Mouse (Mus musculus) macrophage (primary cell): ENCODE results near the gene Acd. TPM values are rescaled to one million over a fixed set of nuclear protein-coding genes. Genes with fewer than 3 reads are reported as not detected.

Source experiments
- H3K27ac ChIP-seq: fragments of 350-480 bp; formaldehyde crosslinking; 2 replicates; pipeline ENCODE4 v1.9.0; 2021
- H3K36me3 ChIP-seq: fragments of 350-480 bp; formaldehyde crosslinking; 2 replicates; pipeline ENCODE4 v1.9.0; 2021; ENCODE audit errors: inconsistent target
- H3K4me3 ChIP-seq: fragments of 350-480 bp; formaldehyde crosslinking; 2 replicates; pipeline ENCODE4 v1.9.0; 2021; ENCODE audit errors: inconsistent target
- H3K79me2 ChIP-seq: fragments of 350-480 bp; formaldehyde crosslinking; 2 replicates; pipeline ENCODE4 v1.9.0; 2021; ENCODE audit errors: inconsistent target
- WGBS: methylation state at CpG from one replicate; pipeline ENCODE4 v1.1.7; 2026; ENCODE audit warnings: inconsistent platforms; ENCODE audit not compliant: missing documents; 5-methylcytosine and 5-hydroxymethylcytosine counted together
- polyA plus RNA-seq: library from polyadenylated mRNA; stranded (reverse); fragments of 250-400 nt; gene quantifications from 3 replicates; pipeline ENCODE4 v1.2.4, GENCODE M21; 2018; ENCODE audit warnings: inconsistent platforms

Gene Acd
- polyA plus RNA-seq, 1 experiment from 2014 or later, result 20.7 TPM

GRCm38 (mm10) chr8:105694051-105694799 lies 6.7 kb downstream of the Acd start:
- Histone ChIP-seq H3K36me3 (peaks cover 12% of the 10 kb centered on the region; the same call in 1 of the 2 replicates), H3K79me2 (no peaks in the 10 kb centered on the region), H3K4me3 (no peak overlapping the region), H3K27ac (no peak overlapping the region)
- WGBS, result 93% methylated on average over 38 of the region's 40 CpGs

GRCm38 (mm10) chr8:105693648-105694047 lies 7.3 kb downstream of the Acd start:
- Histone ChIP-seq H3K4me3 (no peak overlapping the region), H3K27ac (no peak overlapping the region), H3K36me3 (peaks cover 10% of the 10 kb centered on the region; the same call in 1 of the 2 replicates), H3K79me2 (no peaks in the 10 kb centered on the region)
- 87% methylated on average over 17 of the region's 30 CpGs for WGBS

- Histone ChIP-seq H3K4me3 (no peak overlapping the region), H3K36me3 (no peaks in the 10 kb centered on the region; the same call in 1 of the 2 replicates), H3K27ac (no peak overlapping the region), H3K79me2 (no peaks in the 10 kb centered on the region)
- WGBS, result 89% methylated on average over 11 of the region's 11 CpGs
Measured at GRCm38 (mm10) chr8:105692449-105693182, 8.3 kb downstream of the Acd start.

DNA sequence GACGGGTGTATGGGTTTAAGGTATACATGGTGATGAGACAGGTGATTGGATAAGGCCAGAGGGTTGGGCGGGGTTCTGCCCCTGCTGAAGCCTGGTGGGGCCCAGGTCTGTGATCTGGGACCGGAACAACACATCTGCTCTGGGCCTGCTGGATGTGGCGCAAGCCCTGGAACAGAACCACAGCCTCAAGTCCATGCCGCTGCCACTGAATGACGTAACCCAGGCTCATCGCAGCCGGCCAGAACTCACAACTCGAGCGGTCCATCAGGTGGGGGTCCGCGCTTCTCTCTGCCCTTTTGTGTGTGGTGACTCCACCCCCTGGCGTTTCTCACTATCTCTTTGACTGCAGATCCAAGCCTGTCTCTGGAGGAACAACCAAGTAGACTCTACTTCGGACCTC lies 9.9 kb downstream of the Acd start:
- Histone ChIP-seq H3K4me3 (no peak overlapping the region), H3K79me2 (no peaks in the 10 kb centered on the region), H3K27ac (no peak overlapping the region), H3K36me3 (no peaks in the 10 kb centered on the region)
- 78% methylated on average over 14 of the region's 14 CpGs for WGBS

DNA sequence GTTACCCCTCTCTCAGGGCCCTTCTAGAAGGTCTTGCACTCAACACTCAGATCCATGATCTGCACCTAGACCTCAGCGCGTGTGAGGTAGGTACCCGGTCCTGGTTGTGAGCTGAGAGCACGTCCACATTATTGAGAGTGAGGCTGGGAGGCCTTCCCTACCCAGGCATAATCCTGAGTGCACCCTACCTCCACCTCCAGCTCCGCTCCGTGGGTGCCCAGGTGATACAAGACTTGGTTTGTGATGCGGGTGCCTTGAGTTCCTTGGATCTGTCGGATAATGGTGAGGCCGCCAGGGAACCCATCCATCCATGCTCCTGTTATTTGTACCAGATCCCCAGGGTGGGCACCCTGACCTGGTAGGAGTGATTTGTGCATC lies 10.9 kb downstream of the Acd start:
- H3K4me3 ChIP-seq, result no peak overlapping the region
- no peaks in the 10 kb centered on the region for H3K79me2 ChIP-seq
- no peaks in the 10 kb centered on the region for H3K36me3 ChIP-seq
- no peak overlapping the region for H3K27ac ChIP-seq
- WGBS, result 95% methylated on average over 9 of the region's 9 CpGs

DNA sequence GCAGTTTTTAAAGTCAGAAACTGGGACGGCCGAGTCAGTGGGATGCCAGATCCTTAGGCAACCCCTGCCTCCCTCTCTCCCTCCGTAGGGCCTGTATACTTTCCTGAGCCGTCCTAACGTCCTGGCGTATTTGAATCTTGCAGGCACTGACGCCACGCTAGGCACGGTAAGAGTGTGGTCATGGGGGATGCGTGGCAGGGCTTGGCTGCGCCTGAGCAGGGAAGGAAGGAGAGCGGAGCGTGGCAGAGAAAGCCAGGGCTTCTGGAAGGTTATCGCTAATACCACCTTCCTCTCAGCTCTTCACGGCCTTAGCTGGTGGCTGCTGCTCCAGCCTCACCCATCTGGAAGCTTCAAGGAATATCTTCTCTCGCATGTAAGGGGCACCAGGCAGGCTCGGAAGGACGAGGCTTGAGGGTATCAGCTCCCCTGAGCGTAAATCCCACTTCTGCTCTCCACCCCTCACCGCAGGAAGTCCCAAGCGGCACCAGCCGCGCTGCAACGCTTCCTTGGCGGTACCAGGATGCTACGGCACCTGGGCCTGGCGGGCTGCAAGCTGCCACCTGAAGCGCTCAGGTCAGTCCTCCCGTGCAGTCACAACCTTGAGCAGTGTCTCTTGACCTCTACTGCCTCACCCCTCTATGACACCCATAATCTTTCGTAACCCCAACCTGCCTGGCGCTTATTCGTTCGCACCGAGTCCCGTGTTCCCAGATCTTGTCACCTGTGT lies 11.5 kb downstream of the Acd start:
- Histone ChIP-seq H3K4me3 (no peak overlapping the region), H3K79me2 (no peaks in the 10 kb centered on the region), H3K27ac (no peak overlapping the region), H3K36me3 (no peaks in the 10 kb centered on the region)
- 92% methylated on average over 32 of the region's 35 CpGs for whole genome bisulfite sequencing

GRCm38 (mm10) chr8:105688242-105688752 lies 12.6 kb downstream of the Acd start:
- no peaks in the 10 kb centered on the region for H3K36me3 ChIP-seq
- H3K4me3 ChIP-seq, result no peak overlapping the region
- WGBS, result 90% methylated on average over 14 of the region's 14 CpGs
- no peaks in the 10 kb centered on the region for H3K79me2 ChIP-seq
- H3K27ac ChIP-seq, result no peak overlapping the region

GRCm38 (mm10) chr8:105687512-105687911 lies 13.4 kb downstream of the Acd start:
- no peak overlapping the region for H3K27ac ChIP-seq
- H3K36me3 ChIP-seq, result peaks cover 6% of the 10 kb centered on the region; the same call in 1 of the 2 replicates
- no peak overlapping the region for H3K4me3 ChIP-seq
- WGBS, result 93% methylated on average over 8 of the region's 8 CpGs
- no peaks in the 10 kb centered on the region for H3K79me2 ChIP-seq

DNA sequence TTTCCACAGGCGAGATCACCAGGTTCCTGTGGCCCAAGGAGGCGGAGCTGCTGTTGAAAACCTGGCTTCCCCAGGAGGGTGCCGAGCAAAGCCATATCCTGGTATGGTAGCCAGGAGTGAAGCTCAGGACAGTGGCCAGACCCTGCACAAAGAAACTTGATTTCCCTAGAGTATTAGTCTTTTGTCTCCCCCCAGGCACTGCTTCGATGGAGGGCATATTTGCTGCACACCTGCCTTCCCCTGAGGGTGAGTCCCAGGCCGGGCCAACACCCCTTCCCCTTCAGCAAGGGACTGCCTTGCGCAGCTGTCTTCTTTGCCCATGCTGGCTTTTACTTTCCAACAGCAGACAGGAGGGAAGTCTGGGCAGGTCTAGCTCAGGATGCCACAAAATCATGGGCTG lies 14.4 kb downstream of the Acd start:
- Histone ChIP-seq H3K4me3 (no peak overlapping the region), H3K27ac (no peak overlapping the region), H3K79me2 (no peaks in the 10 kb centered on the region), H3K36me3 (peaks cover 14% of the 10 kb centered on the region; the same call in 1 of the 2 replicates)
- WGBS, result 56% methylated on average over 6 of the region's 6 CpGs

- 13% methylated on average over 24 of the region's 26 CpGs for WGBS
- H3K4me3 ChIP-seq, result no peak within 1 kb of the TSS
- no peak within 1 kb of the TSS for H3K27ac ChIP-seq
- H3K79me2 ChIP-seq, result no peaks in the 10 kb centered on the region
- peaks cover 20% of the 10 kb centered on the region; the same call in 1 of the 2 replicates for H3K36me3 ChIP-seq
Measured at GRCm38 (mm10) chr8:105685796-105686308, 15.1 kb downstream of the Acd start, which contains the start of gene Carmil2. Gene Carmil2 (plus strand): TSS chr8:105686274.

GRCm38 (mm10) chr8:105685325-105685724 lies 15.6 kb downstream of the Acd start:
- Histone ChIP-seq H3K4me3 (no peak overlapping the region), H3K79me2 (no peaks in the 10 kb centered on the region), H3K36me3 (peaks cover 24% of the 10 kb centered on the region; the same call in 1 of the 2 replicates), H3K27ac (no peak overlapping the region)
- 67% methylated on average over 7 of the region's 7 CpGs for WGBS

DNA sequence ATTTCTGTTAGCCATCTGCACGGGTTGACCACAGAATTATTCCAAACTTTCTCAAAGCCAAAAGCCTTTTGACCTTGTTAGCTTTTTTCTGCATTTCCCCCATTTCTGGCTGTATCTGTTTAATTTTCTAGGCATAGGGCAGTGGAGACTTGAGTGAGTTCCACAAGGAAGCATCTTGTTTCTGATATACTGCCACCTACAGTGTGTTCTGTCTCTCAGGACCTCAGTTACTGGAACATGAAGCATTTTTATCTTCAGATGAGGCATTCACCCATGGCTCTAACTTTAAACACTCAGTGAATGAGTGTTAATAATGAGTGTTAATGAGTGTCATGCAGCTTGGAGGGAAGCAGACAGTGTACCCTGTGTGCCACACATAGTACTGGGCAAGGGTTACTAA lies 23.0 kb downstream of the Acd start:
- WGBS, result 83% methylated on average over 1 of the region's 1 CpGs
- no peaks in the 10 kb centered on the region for H3K79me2 ChIP-seq
- H3K36me3 ChIP-seq, result peaks cover 82% of the 10 kb centered on the region
- H3K4me3 ChIP-seq, result no peak overlapping the region
- no peak overlapping the region for H3K27ac ChIP-seq

- Histone ChIP-seq H3K36me3 (peaks cover 29% of the 10 kb centered on the region), H3K4me3 (no peak overlapping the region), H3K27ac (no peak overlapping the region), H3K79me2 (peaks cover 75% of the 10 kb centered on the region)
- WGBS, result 56% methylated on average over 3 of the region's 3 CpGs
Measured at GRCm38 (mm10) chr8:105661167-105661566, 39.7 kb downstream of the Acd start.

GRCm38 (mm10) chr8:105657641-105658040 lies 43.3 kb downstream of the Acd start:
- Histone ChIP-seq H3K4me3 (no peak overlapping the region), H3K36me3 (no peaks in the 10 kb centered on the region; the same call in 1 of the 2 replicates), H3K79me2 (peaks cover 100% of the 10 kb centered on the region), H3K27ac (no peak overlapping the region)
